Mouse (Mus musculus): Measurements from ENCODE around the gene Cpt1c.

The Cpt1c gene

DNA sequence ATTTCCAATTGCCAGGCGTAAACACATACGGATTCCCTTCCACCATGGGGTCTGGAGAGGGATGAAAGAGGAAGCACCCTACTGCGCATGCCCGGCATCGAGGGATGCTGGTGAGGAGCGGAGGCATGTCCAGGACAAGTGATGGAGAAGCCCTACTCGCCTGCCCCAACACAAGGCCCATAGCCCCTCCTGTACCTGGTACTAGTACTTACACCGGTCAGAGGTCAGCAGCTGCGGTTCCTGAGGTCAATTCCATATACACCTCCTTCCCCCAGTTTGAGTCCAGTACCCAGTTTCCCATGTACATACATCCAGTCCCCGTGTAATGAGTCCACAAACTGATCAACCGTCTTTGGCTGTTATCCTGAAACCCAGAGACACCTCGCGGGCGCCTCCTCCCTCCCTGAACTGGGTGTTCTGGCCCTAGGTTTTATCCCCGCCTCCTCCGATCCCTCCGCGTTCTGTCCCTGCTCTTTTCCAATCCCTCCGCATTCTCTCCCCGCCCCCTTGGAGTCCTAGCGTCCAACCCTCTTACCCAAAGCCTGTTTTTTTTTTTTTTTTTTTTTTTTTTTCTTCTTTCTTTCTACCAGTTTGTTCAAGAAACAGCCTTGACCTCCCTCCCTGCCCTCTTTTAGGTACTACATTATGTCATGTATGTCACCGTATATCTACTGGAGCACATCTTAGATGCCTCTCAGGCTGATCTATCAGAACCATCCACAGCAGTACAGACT is at the start of gene Cpt1c:
Gene Cpt1c (minus strand): TSS at position 469 of the 734 bp plus-strand sequence.
- DNase-seq, result peak; percentile 77 to 87

DNA sequence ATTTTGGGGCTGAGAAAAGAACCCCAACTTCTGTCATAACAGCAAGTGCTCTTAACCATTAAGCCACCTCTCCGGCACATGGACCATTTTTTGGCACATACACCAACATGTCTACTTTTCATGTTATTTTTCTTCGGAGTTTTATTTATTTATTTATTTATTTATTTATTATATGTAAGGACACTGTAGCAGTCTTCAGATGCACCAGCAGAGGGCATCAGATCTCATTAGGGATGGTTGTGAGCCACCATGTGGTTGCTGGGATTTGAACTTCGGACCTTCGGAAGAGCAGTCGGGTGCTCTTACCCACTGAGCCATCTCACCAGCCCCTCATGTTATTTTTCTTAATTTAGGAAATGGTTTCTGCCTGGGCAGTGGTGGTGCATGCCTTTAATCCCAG is 49.1 kb upstream of the Cpt1c start:
- peak in 1 of 2 experiments; percentile 41 for DNase-seq

DNA sequence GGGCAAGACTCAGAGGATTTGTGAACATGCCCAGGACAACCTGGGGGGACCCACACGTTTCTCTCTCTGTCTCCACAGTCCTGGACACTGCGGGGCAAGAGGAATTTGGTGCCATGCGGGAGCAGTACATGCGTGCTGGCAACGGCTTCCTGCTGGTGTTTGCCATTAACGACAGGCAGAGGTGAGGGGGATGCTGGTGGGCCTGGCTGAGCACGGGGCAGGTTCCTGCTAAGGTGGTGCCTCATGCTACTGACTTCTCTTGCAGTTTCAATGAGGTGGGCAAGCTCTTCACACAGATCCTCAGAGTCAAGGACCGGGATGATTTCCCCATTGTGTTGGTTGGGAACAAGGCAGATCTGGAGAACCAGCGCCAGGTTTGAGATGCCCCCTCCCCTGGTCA is 45.6 kb upstream of the Cpt1c start:
- peak in 1 of 2 experiments; percentile 36 for DNase-seq

DNA sequence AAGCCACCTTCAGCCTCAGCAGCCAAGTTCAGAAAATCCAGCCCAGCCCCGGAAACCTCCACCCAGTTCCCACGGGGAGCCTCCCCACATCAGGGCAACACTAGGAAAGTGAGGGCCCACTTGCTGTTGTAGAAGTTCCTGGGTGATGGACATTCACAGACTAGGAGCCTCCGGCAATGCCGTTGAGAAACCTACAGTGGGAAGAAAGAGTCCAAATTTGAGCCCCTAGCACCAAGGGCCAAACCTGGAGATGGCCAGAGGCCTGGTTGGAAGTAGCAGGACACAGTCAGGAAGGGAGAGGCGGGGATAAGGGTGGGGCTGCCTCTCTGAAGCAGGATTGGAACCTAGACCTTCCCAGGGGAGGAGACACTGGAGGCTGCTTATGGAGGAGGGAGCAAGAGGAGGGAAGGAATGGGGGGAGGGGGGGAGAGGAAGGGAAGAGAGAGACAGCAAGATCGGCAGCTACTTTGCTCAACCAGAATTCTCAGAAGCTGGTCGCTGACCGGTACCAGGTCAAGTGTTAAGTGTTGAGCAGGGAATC is 44.5 kb upstream of the Cpt1c start:
- peak; percentile 74 to 88 for DNase-seq

DNA sequence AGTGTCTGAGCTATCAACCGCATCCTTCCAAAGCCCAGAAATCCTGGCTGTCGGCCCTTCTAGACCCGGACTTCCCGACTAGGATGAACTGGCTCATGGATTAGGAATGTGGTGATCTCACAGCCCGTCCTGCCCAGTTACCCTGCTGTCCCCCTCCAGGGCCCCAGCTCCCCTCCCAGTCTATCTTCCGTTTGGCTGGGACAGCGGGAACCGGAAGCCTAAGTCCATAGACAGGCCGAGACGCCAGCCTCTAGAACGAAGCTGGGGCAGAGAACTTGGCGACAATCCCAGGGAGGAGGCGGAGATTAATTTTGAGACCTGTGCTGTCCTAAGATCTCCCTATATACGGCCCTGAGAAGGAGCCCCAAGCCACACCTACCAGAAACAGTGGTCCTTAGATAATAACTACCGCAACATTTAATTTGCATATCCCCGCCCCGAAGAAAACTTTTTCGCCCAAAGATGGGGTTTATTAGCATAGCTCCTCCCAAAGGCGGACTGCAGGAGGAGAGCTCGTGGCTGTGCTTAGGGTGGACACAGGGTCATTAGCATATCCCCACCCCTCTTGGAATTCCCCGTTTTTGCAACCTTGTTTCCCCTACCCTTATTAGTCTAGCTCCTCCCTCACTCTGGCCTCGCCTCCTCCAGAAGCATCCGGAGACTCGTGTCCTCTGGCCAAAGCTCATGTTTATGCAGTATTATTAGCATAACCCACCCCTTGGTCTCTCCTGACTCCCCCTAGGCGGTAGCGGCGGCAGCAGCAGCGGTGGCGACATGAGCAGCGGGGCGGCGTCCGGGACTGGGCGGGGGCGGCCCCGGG is 42.8 kb upstream of the Cpt1c start, which contains the start of gene Rras:
Gene Rras (plus strand): TSS at position 720 of the 820 bp plus-strand sequence.
- DNase-seq, result peak; percentile 92 to 97

DNA sequence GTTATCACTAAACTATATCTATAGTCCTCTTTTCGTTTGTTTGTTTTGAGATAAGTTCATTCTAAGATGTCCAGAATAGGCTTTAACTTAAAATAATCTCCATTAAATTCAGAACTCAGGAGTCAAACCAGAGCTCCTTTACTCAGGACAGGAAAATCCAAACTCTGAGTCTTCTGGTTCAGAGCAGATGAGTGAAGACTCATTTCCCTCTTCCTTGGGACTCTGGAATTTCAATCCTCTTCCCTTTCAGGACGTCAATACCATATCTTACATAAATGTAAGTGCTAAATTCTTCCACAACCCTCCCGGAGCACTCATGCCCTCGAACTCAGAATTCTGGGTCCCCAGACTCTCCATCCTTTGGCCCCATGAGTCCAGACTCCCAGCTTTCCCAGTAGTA is 42.1 kb upstream of the Cpt1c start:
- no peak for DNase-seq

DNA sequence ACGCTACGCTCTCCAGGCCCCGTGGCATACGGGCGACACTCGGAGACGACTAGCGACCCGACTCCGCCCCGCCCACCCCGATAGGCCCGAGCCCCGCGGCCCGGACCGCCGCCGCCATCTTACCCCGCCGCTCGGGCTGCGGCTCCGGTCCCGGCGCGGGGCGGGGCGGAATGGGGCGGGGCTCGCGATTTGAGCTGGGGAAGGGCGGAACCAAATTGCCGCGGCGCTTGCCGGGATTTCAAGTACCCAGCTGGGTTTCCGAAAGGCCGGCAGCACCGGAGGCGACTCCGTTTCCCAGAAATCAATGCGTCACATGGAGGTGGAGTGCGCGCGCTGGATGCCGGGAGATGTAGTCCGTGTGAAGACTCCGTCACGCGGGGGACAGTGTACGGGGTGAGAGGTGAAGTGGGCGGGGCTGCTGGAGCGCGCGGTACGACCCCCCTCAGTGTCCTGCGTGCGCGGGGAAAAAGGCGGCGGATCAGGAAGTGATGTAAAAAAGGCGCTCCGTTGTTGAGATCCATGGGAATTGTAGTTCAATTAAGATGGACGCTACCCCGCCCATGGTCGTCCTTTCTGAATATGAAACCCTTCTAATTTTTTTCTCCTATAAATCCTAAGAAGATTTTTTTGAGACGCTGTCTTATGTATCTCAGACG is 41.4 kb upstream of the Cpt1c start, which contains the start of gene Scaf1:
Gene Scaf1 (minus strand): TSS at position 407 of the 656 bp plus-strand sequence.
- peak; percentile 100 for DNase-seq

DNA sequence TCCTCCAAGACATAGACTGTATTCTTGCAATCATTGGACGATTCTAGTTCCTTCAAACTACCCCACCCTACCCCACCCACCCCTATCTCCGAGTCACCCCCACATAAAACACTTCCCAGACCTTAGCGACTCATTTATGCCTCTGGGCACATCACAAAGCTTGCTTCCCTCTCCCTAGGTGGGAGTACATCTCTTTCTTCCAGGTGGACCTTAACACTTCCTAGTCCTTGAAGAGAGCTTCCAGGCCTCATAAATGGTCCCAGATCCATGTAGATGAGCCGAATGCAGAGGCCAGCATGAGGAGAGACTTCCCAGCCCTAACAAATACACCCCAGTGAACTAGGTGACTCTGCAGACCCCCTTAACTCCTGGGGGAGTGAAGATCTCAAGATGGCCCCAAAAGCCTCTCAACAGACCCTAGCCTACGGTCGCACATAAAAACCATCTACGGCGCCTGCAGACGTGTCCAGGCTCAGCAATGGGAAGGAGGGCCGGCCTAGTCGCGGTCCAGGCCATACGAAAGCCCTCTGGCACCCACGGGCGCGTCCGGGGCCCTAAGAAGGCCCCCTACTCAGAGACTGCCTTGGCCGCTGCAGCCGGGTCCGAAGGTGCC is 40.8 kb upstream of the Cpt1c start:
- DNase-seq, result no peak

DNA sequence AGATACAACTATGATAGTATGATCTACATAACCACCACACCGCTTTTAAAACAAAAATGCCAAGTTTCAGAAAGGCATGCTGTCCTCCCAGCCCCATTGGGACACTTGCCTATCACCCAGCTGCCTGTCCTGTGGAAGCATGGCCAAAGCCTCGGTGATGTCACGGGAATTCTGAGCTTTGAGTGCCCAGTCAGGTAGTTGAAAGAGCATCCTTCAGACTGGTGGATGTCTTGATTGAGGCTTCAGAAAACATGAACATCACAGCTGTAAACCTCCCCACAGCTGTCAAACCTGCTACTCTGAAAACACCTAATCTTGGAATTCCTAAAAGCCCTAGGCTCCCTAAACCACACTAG is 39.4 kb upstream of the Cpt1c start:
- no peak for DNase-seq

DNA sequence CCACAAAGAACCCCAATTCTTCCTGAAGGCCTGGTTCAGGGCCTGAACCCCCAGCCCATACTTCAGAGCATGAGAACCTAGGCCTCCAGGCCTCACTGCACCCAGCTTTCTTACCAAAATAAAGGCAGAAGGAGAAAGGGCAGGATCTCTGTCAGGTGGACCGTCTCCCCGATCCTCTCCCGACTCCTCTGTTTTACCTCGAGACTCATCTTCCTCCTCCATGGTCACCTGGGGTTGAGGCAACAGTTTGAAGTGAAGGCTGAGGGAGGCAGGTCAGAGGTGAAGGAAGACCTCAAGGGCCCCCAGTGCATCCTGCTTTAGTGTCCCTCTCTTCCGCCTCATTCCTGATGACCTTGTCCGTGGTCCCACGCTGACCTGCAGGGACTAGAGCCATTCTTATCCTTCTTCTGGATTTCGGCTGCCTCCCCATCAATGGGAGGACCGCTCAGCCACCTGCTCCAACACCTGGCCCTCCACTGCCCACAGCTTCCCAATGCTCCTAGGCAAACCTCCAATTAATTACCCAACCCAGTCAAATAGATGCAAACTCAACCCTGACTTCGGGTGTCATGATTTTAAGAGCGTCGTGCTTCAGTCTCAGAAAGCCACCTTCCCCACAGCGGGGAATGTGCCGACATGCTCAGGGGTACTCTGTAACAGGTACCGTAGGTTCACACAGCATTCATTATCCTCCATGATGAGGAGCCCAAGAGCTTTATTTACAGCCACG is 38.9 kb upstream of the Cpt1c start:
- DNase-seq, result no peak

DNA sequence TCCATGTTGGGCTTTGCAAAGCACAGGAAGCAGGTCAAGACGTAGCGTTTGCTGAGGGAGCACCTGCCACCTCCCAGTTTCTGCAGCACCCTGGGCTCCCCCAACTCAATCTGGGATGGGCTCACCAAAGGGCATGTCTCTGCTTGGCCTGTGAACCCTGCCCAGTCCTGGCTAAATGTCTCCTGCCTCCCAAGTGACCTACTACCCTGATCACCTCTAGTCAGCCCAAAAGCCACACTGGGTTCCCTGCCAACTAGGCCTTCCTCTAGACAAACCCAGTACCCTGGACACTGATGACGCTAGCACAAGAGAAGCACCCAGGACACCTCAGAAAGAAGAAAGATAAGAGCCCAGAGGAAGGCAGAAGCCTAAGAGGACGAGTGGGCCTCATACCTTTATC is 38.2 kb upstream of the Cpt1c start:
- DNase-seq, result no peak

DNA sequence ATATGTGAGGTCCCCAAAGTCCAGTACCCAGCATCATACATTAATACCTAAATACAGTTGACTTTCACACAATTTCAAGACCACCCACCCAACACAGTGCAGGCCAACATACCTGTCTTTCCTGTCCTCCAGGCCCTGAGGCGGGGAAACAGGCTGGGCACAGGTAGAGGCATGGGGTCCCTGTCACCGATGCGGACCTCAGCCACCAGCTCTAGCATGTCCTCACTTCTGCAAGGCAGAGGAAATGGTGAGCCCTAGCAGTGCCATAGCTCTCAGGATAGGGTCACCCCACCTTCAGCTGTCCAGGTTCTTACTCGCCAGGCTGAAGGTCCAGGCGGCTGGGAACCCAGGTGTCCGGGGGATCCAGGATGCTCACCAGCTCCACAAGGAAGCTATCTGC is 37.4 kb upstream of the Cpt1c start:
- DNase-seq, result no peak

DNA sequence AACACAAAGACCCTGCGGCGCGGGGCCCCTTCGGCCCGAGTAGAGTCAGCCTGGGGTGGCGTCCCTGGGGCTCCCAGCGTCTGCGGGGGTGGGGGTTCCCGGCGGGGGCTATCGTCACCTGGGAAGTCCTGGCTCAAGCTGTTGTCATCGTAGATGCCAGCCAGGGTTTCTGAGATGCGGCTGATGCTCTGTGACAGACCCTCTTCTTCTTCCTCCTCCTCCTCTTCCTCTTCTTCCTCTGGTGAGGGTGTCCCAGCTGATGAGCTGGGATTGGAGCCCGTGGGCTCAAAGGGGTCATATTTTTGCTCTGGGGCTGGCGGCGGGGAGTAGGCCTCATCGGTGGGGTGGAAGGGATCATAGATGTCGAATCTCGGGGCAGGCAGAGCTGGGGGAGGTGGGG is 33.8 kb upstream of the Cpt1c start:
- DNase-seq, result no peak

DNA sequence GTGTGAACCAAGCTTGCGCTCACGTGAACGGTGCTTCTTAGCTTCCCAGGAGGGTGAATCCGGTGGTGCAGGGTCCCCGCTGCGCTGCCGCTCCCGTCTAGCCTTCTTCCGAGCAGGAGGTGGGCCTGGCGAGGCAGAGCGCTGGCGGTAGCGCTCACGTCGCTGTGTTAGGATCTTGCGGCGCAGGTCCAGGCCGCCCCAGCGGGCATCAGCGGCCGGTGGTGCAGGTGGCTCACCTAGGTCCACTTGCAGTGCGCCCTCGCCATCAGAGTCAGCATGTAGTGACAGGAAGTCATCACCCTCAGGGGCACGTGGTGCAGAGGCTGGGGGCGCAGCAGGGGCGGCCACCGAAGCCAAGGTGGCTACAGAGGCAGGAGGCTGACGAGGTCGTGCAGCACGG is 33.2 kb upstream of the Cpt1c start:
- no peak for DNase-seq

DNA sequence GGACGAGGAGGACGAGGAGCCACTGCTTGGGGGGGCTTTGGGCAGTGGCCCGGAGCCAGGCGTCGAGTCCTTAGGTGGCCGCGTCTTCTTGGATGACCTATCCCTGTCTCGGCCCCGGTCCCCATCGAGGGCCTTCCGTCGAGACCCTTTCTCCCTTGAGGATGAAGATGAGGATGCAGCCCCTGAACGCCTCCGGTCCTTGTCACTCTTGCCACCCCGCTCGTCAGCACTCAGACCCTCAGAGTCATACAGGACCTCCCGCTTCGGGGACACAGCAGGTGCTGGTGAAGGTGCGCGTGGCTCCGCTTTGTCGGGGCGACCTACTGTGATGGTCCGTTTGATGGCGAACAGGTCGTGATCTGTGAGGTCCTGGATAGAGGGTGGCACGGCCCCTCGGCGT is 32.5 kb upstream of the Cpt1c start:
- no peak for DNase-seq

DNA sequence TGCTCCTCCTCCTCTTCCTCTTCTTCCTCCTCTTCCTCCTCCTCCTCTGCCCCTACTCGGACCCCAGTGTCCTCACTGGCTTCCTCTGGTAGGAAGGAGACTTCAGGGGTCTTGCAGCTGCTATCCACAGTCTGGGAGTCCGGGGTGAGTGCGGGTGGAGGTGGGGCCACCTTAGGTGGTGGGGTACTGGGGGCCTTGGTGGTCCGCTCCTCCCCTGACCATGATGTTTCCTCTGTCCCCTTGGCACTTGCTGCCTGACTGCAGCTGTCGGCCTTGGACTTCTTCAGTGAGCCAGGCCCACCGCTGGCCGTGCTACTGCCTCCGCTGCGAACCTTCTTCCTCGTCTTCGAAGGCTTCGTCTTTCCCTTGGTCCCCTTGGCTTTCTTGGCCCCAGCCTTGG is 31.9 kb upstream of the Cpt1c start:
- DNase-seq, result no peak

DNA sequence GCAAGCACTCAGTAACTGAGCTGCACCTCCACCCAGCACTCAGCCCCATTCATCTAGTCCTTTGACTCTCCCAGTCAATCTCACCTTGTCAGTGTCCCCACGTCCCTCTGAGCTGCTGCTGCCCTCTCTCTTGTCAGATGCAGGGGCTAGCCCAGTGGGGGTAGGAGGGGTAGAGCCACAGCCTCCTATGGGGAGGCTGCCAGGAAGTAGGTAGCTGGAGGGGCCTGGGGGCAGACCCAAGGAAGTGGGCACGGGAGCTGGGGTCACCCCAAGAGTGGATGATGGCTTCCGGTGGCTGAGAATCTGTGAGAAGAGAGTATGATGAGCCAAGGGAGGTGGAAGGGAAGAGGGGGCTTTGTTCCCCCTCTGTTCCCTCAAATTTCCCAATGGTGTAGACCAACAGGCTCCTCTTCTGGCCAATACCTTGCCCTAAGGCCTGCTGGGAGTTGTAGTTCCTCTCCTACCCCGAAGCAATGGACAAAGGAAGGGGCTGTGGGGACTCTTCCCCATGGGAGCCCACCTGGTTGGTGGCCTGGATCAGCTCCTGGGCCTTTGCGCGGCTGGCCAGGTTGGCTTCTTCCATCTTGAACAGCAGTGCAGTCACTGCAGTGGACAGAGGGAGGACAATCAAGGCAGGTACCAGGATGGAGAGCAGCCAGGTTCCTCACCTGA is 30.8 kb upstream of the Cpt1c start:
- DNase-seq, result no peak

DNA sequence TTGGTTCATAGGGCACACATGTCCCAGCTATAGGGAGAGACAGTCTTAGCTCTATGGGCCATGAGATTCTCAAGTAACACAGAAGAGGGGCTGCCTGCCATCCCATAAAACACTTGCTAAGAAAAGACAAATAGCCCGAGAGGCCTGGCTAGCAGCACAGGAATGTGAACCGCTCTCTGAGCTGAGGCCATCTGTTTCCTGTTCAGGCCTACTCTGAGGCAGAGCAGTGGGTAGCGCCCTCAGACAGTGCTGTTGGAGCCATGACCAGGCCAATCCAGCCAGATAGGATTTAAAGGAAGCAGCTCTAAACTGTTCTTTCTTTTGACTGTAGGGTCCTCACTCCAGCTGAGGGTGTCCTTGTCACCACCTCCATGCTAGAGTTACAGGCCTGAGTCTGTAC is 29.9 kb upstream of the Cpt1c start:
- no peak for DNase-seq

DNA sequence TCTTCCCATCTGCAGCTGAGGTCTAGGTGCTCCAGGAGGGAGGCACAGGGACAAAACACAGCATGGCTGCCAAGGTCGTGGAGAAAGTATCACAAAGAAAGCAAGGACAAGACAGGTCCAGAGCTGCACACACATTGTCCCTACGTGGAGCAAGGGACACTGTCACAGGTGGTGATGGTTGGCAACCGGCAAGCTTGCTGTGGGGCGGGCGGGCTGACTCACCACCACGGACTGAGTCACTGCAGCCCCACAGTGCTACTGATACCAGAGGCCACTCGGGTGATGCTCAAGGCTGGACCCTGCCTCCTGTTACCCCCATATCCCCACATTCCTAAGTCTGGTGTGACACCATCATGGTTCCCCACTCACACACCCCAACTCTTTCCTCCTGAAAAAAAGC is 27.8 kb upstream of the Cpt1c start:
- DNase-seq, result no peak

DNA sequence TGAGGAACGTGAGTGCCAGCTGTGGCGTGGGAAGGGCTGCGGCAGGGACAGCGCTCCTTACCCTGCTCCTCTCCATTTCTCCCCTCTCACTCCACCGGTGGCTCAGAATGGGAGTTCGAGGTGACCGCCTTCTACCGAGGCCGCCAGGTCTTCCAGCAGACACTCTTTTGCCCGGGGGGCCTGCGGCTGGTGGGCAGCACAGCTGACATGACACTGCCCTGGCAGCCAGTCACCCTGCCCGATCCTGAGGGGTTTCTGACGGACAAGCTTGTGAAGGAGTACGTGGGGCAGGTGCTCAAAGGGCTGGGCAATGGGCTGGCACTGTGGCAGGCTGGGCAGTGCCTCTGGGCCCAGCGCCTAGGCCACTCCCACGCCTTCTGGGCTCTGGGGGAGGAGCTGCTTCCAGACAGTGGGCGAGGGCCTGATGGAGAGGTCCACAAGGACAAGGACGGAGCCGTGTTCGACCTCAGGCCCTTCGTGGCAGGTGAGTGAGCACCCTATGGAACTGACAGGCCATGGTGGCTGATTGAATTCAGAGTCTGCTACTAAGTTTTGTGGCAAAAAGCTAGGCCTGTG is 26.0 kb upstream of the Cpt1c start:
- DNase-seq, result peak in 1 of 2 experiments; percentile 64

DNA sequence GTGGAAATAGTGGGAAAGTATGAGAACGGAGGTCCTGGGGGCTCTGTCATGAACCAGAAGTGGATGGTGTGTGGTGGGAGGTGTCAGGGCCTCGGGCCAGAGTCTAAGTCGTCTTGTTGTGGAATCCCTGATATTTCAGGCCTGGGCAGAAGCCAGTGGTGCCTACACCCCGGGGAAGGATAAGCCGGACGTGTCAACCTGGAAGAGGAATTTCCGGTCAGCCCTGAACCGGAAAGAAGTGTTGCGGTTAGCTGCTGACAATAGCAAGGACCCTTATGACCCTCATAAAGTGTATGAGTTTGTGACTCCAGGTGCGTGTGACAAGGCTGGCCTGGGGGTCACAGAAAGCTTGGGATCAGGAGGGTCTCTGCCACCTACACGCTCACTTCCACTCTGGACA is 25.1 kb upstream of the Cpt1c start:
- DNase-seq, result peak; percentile 44 to 67
